Mouse (Mus musculus): Measurements from ENCODE around the gene Rrm1. TPM values are rescaled to one million over a fixed set of nuclear protein-coding genes. Genes with fewer than 3 reads are reported as not detected.
"Not testable (repeated sequence)": the region's sequence is repeated elsewhere in the genome, so short reads cannot be mapped to it uniquely, and the experiment has no call there.

Rrm1 gene
- polyA plus RNA-seq, 1 experiment, result 46.6 TPM

- peak overlapping the region; percentile 58 for H3K4me3 ChIP-seq (replicated peaks)
- peaks cover 85% of the 10 kb centered on the region for H3K4me1 ChIP-seq
- no peaks in the 10 kb centered on the region for H3K9me3 ChIP-seq
- no peak for TF ChIP-seq GATA1 (IDR thresholded peaks at IDR 0.05; ENCODE audit: borderline replicate concordance, low read length)
- TF ChIP-seq FLI1 (IDR thresholded peaks at IDR 0.05; ENCODE audit: low read length), result no peak
- peaks cover 11% of the 10 kb centered on the region for H3K36me3 ChIP-seq (replicated peaks; ENCODE audit: low read length)
- H3K27me3 ChIP-seq (replicated peaks), result no peaks in the 10 kb centered on the region
Measured at GRCm38 (mm10) chr7:102486105-102486504, 44.6 kb downstream of the Rrm1 start.

- H3K9me3 ChIP-seq, result no peaks in the 10 kb centered on the region
- no peaks in the 10 kb centered on the region for H3K27me3 ChIP-seq (replicated peaks)
- TF ChIP-seq GATA1 (IDR thresholded peaks at IDR 0.05; ENCODE audit: borderline replicate concordance, low read length) (no peak), FLI1 (IDR thresholded peaks at IDR 0.05; ENCODE audit: low read length) (no peak)
- peaks cover 68% of the 10 kb centered on the region for H3K4me1 ChIP-seq
- H3K36me3 ChIP-seq (replicated peaks; ENCODE audit: low read length), result peaks cover 12% of the 10 kb centered on the region
- H3K4me3 ChIP-seq (replicated peaks), result peak within 1 kb of the TSS; percentile 86
Measured at GRCm38 (mm10) chr7:102488161-102488560, 46.7 kb downstream of the Rrm1 start, which contains the start of gene Olfr544. TSS of gene Olfr544 (minus strand) at chr7:102488313.

GRCm38 (mm10) chr7:102494416-102494815 is 52.9 kb downstream of the Rrm1 start:
- not testable (repeated sequence) for H3K4me3 ChIP-seq (replicated peaks); H3K27me3 ChIP-seq (replicated peaks); H3K9me3 ChIP-seq; H3K36me3 ChIP-seq (replicated peaks; ENCODE audit: low read length)
- H3K4me1 ChIP-seq, result peaks cover 31% of the 10 kb centered on the region

- Histone ChIP-seq H3K4me1 (peaks cover 19% of the 10 kb centered on the region), H3K27me3 (replicated peaks) (peaks cover 28% of the 10 kb centered on the region), H3K9me3 (no peaks in the 10 kb centered on the region), H3K36me3 (replicated peaks; ENCODE audit: low read length) (no peaks in the 10 kb centered on the region), H3K4me3 (replicated peaks) (peak within 1 kb of the TSS; percentile 54)
- TF ChIP-seq FLI1 (IDR thresholded peaks at IDR 0.05; ENCODE audit: low read length) (no peak), GATA1 (IDR thresholded peaks at IDR 0.05; ENCODE audit: borderline replicate concordance, low read length) (no peak)
Measured at GRCm38 (mm10) chr7:102499473-102499872, 58.0 kb downstream of the Rrm1 start, which contains the start of gene Olfr545. TSS of gene Olfr545 (minus strand) at chr7:102499573.

GRCm38 (mm10) chr7:102501986-102502385 is 60.5 kb downstream of the Rrm1 start:
- TF ChIP-seq GATA1 (IDR thresholded peaks at IDR 0.05; ENCODE audit: borderline replicate concordance, low read length) (no peak), FLI1 (IDR thresholded peaks at IDR 0.05; ENCODE audit: low read length) (no peak)
- H3K9me3 ChIP-seq, result no peaks in the 10 kb centered on the region
- H3K27me3 ChIP-seq (replicated peaks), result peaks cover 28% of the 10 kb centered on the region
- H3K36me3 ChIP-seq (replicated peaks; ENCODE audit: low read length), result no peaks in the 10 kb centered on the region
- no peak overlapping the region for H3K4me3 ChIP-seq (replicated peaks)
- H3K4me1 ChIP-seq, result peaks cover 22% of the 10 kb centered on the region

- TF ChIP-seq FLI1 (IDR thresholded peaks at IDR 0.05; ENCODE audit: low read length) (no peak), GATA1 (IDR thresholded peaks at IDR 0.05; ENCODE audit: borderline replicate concordance, low read length) (no peak)
Measured at GRCm38 (mm10) chr7:102506848-102507247, 65.4 kb downstream of the Rrm1 start.

GRCm38 (mm10) chr7:102508066-102508465 is 66.6 kb downstream of the Rrm1 start:
- H3K4me1 ChIP-seq, result peaks cover 13% of the 10 kb centered on the region
- TF ChIP-seq FLI1 (IDR thresholded peaks at IDR 0.05; ENCODE audit: low read length) (no peak), GATA1 (IDR thresholded peaks at IDR 0.05; ENCODE audit: borderline replicate concordance, low read length) (no peak)
- no peaks in the 10 kb centered on the region for H3K36me3 ChIP-seq (replicated peaks; ENCODE audit: low read length)
- peaks cover 31% of the 10 kb centered on the region for H3K27me3 ChIP-seq (replicated peaks)
- no peaks in the 10 kb centered on the region for H3K9me3 ChIP-seq
- no peak overlapping the region for H3K4me3 ChIP-seq (replicated peaks)

More at GRCm38 (mm10) chr7:102506848-102507247, 65.4 kb downstream of the Rrm1 start:
- Histone ChIP-seq H3K9me3 (no peaks in the 10 kb centered on the region), H3K36me3 (replicated peaks; ENCODE audit: low read length) (no peaks in the 10 kb centered on the region), H3K4me1 (peaks cover 8% of the 10 kb centered on the region; the same call in 1 of the 2 replicates), H3K27me3 (replicated peaks) (peaks cover 31% of the 10 kb centered on the region), H3K4me3 (replicated peaks) (no peak overlapping the region)

- Histone ChIP-seq H3K4me1 (peaks cover 17% of the 10 kb centered on the region), H3K9me3 (no peaks in the 10 kb centered on the region), H3K27me3 (replicated peaks) (peaks cover 31% of the 10 kb centered on the region), H3K36me3 (replicated peaks; ENCODE audit: low read length) (no peaks in the 10 kb centered on the region), H3K4me3 (replicated peaks) (no peak overlapping the region)
- no peak for TF ChIP-seq GATA1 (IDR thresholded peaks at IDR 0.05; ENCODE audit: borderline replicate concordance, low read length)
- TF ChIP-seq FLI1 (IDR thresholded peaks at IDR 0.05; ENCODE audit: low read length), result no peak
Measured at GRCm38 (mm10) chr7:102508666-102509065, 67.2 kb downstream of the Rrm1 start.

- TF ChIP-seq FLI1 (IDR thresholded peaks at IDR 0.05; ENCODE audit: low read length) (no peak), GATA1 (IDR thresholded peaks at IDR 0.05; ENCODE audit: borderline replicate concordance, low read length) (no peak)
- H3K4me1 ChIP-seq, result peaks cover 27% of the 10 kb centered on the region
- peaks cover 28% of the 10 kb centered on the region for H3K27me3 ChIP-seq (replicated peaks)
- no peak overlapping the region for H3K4me3 ChIP-seq (replicated peaks)
- no peaks in the 10 kb centered on the region for H3K36me3 ChIP-seq (replicated peaks; ENCODE audit: low read length)
- no peaks in the 10 kb centered on the region for H3K9me3 ChIP-seq
Measured at GRCm38 (mm10) chr7:102509726-102510125, 68.2 kb downstream of the Rrm1 start.

GRCm38 (mm10) chr7:102511927-102512326 is 70.4 kb downstream of the Rrm1 start:
- TF ChIP-seq FLI1 (IDR thresholded peaks at IDR 0.05; ENCODE audit: low read length), result no peak
- TF ChIP-seq GATA1 (IDR thresholded peaks at IDR 0.05; ENCODE audit: borderline replicate concordance, low read length), result no peak
- no peaks in the 10 kb centered on the region for H3K9me3 ChIP-seq
- H3K27me3 ChIP-seq (replicated peaks), result peaks cover 40% of the 10 kb centered on the region
- H3K4me3 ChIP-seq (replicated peaks), result no peak overlapping the region
- no peaks in the 10 kb centered on the region for H3K36me3 ChIP-seq (replicated peaks; ENCODE audit: low read length)
- H3K4me1 ChIP-seq, result peaks cover 35% of the 10 kb centered on the region

Measured in megakaryocyte, embryonic 14.5 days (primary cell).